Mouse (Mus musculus): ENCODE data around the gene Tmcc3. TPM values are rescaled to one million over a fixed set of nuclear protein-coding genes. Genes with fewer than 3 reads are reported as not detected.

Tmcc3 gene
- polyA plus RNA-seq, 1 experiment from 2014 or later: 14.9 TPM

DNA sequence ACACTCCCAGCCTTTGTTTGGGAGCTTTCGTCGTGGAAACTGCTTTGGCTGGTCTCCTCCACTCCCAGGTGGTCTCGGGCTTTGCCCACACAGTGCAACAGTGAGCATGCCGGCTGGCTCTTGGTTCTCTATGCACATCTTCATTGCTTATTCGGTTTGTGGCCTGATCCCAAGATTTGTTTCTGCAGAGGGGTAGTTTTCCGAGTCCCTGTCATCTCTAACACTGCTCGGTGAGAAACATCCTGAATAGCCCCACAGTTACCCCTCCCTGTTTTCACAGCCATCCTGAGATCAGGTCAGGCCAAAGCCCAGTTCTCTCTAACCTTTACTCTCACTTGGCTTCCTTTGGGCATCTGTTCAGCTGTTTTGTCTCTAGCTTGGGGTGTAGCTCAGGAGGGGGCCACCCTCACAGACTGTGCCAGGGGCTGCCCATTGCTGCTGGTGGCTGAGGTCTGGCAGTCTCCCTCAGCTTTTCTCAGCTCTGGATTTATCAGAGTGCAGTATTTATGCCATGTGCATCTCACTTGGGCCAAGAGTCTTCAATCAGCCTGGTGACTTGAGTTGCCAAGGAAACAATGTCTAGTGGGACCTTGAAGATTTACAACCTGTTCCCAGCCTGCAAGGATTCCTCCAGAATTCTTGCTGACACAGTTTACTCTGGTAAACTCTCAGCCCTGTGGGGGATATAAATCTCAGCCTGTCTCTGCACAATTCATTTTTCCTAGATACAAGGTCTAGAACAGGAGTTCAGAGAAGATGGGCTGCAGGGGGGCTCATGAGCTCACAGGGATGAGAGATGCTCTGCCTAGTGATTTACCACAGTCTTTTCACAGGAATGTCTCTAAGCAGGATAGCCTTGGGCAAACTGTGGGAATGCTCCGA, 102.3 kb downstream of the Tmcc3 start:
- Histone ChIP-seq H3K4me1 (ENCODE audit: control insufficient read depth, insufficient read depth, low read depth, low read length) (peaks cover 31% of the 10 kb centered on the region), H3K4me3 (ENCODE audit: low read length) (no peak overlapping the region), H3K4me2 (ENCODE audit: low read length) (no peak overlapping the region), H3K9me3 (ENCODE audit: control insufficient read depth, low read length) (no peaks in the 10 kb centered on the region), H3K9ac (ENCODE audit: low read depth, low read length) (no peak overlapping the region), H3K27ac (ENCODE audit: low read depth, low read length) (peak overlapping the region; percentile 76), H3K36me3 (ENCODE audit: control insufficient read depth, insufficient read depth, low read length) (no peaks in the 10 kb centered on the region), H3K27me3 (replicated peaks; ENCODE audit: control insufficient read depth, insufficient read depth, low read length) (no peaks in the 10 kb centered on the region)
- peak; percentile 94 for ATAC-seq
- 17% methylated on average over 8 of the region's 8 CpGs for WGBS

GRCm38 (mm10) chr10:94415950-94416844, 104.4 kb downstream of the Tmcc3 start:
- 27% methylated on average over 22 of the region's 22 CpGs for WGBS
- 0 out of 2 replicates have a peak, but pooled peaks have one; percentile 14 for ATAC-seq
- no peak overlapping the region for H3K4me3 ChIP-seq (ENCODE audit: low read length)
- H3K27me3 ChIP-seq (replicated peaks; ENCODE audit: control insufficient read depth, insufficient read depth, low read length): no peaks in the 10 kb centered on the region
- no peaks in the 10 kb centered on the region for H3K9me3 ChIP-seq (ENCODE audit: control insufficient read depth, low read length)
- peak overlapping the region; percentile 41; the same call in 1 of the 2 replicates for H3K27ac ChIP-seq (ENCODE audit: low read depth, low read length)
- no peaks in the 10 kb centered on the region for H3K36me3 ChIP-seq (ENCODE audit: control insufficient read depth, insufficient read depth, low read length)
- peak overlapping the region; percentile 13; the same call in 1 of the 2 replicates for H3K4me2 ChIP-seq (ENCODE audit: low read length)
- H3K4me1 ChIP-seq (ENCODE audit: control insufficient read depth, insufficient read depth, low read depth, low read length): peaks cover 29% of the 10 kb centered on the region
- no peak overlapping the region for H3K9ac ChIP-seq (ENCODE audit: low read depth, low read length)

DNA sequence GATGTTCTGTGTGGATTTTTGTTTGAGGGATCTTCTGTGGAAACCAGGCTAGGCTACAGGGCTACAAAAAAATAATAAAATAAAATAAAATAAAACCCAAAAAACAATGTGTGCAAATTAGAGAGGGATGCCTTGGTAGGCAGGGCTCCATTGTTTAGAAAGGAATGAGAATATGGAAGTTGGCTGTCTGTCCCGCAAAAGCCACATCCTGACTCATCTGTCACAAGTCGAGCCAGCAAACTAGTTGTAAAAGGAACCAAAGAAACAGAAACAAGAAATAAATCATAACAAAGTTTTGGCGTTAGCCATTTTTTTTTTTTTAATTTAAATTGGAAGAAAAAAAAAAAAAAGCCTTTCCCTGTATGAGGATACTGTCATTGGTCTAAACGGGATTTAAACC, 105.9 kb downstream of the Tmcc3 start:
- 92% methylated on average over 4 of the region's 4 CpGs for WGBS
- H3K36me3 ChIP-seq (ENCODE audit: control insufficient read depth, insufficient read depth, low read length): no peaks in the 10 kb centered on the region

GRCm38 (mm10) chr10:94426000-94426920, 114.5 kb downstream of the Tmcc3 start:
- H3K9me3 ChIP-seq (ENCODE audit: control insufficient read depth, low read length): no peaks in the 10 kb centered on the region
- H3K4me3 ChIP-seq (ENCODE audit: low read length): no peak overlapping the region
- H3K27me3 ChIP-seq (replicated peaks; ENCODE audit: control insufficient read depth, insufficient read depth, low read length): no peaks in the 10 kb centered on the region
- H3K36me3 ChIP-seq (ENCODE audit: control insufficient read depth, insufficient read depth, low read length): no peaks in the 10 kb centered on the region
- H3K9ac ChIP-seq (ENCODE audit: low read depth, low read length): no peak overlapping the region
- no peak overlapping the region for H3K4me2 ChIP-seq (ENCODE audit: low read length)
- WGBS: 46% methylated on average over 12 of the region's 12 CpGs
- H3K27ac ChIP-seq (ENCODE audit: low read depth, low read length): no peak overlapping the region
- no peaks in the 10 kb centered on the region; the same call in 1 of the 2 replicates for H3K4me1 ChIP-seq (ENCODE audit: control insufficient read depth, insufficient read depth, low read depth, low read length)
- peak; percentile 95 for ATAC-seq

More for the DNA sequence above, 105.9 kb downstream of the Tmcc3 start:
- H3K4me3 ChIP-seq (ENCODE audit: low read length): no peak overlapping the region
- no peaks in the 10 kb centered on the region for H3K9me3 ChIP-seq (ENCODE audit: control insufficient read depth, low read length)
- H3K27ac ChIP-seq (ENCODE audit: low read depth, low read length): no peak overlapping the region
- no peak overlapping the region for H3K4me2 ChIP-seq (ENCODE audit: low read length)
- H3K4me1 ChIP-seq (ENCODE audit: control insufficient read depth, insufficient read depth, low read depth, low read length): peaks cover 29% of the 10 kb centered on the region
- ATAC-seq: no peak
- H3K9ac ChIP-seq (ENCODE audit: low read depth, low read length): no peak overlapping the region
- no peaks in the 10 kb centered on the region for H3K27me3 ChIP-seq (replicated peaks; ENCODE audit: control insufficient read depth, insufficient read depth, low read length)

- Histone ChIP-seq H3K9ac (ENCODE audit: low read depth, low read length) (no peak overlapping the region), H3K36me3 (ENCODE audit: control insufficient read depth, insufficient read depth, low read length) (no peaks in the 10 kb centered on the region), H3K4me2 (ENCODE audit: low read length) (no peak overlapping the region), H3K27me3 (replicated peaks; ENCODE audit: control insufficient read depth, insufficient read depth, low read length) (no peaks in the 10 kb centered on the region), H3K4me3 (ENCODE audit: low read length) (no peak overlapping the region), H3K9me3 (ENCODE audit: control insufficient read depth, low read length) (no peaks in the 10 kb centered on the region), H3K27ac (ENCODE audit: low read depth, low read length) (no peak overlapping the region), H3K4me1 (ENCODE audit: control insufficient read depth, insufficient read depth, low read depth, low read length) (no peaks in the 10 kb centered on the region; the same call in 1 of the 2 replicates)
- 71% methylated on average over 15 of the region's 15 CpGs for WGBS
- no peak for ATAC-seq
Measured at GRCm38 (mm10) chr10:94426921-94427270, 115.1 kb downstream of the Tmcc3 start.

- Histone ChIP-seq H3K9me3 (ENCODE audit: control insufficient read depth, low read length) (no peaks in the 10 kb centered on the region), H3K27ac (ENCODE audit: low read depth, low read length) (no peak overlapping the region), H3K4me1 (ENCODE audit: control insufficient read depth, insufficient read depth, low read depth, low read length) (no peaks in the 10 kb centered on the region; the same call in 1 of the 2 replicates), H3K4me3 (ENCODE audit: low read length) (no peak overlapping the region), H3K27me3 (replicated peaks; ENCODE audit: control insufficient read depth, insufficient read depth, low read length) (no peaks in the 10 kb centered on the region), H3K36me3 (ENCODE audit: control insufficient read depth, insufficient read depth, low read length) (no peaks in the 10 kb centered on the region), H3K4me2 (ENCODE audit: low read length) (no peak overlapping the region), H3K9ac (ENCODE audit: low read depth, low read length) (no peak overlapping the region)
- WGBS: 66% methylated on average over 12 of the region's 12 CpGs
- no peak for ATAC-seq
Measured at GRCm38 (mm10) chr10:94428186-94428942, 116.6 kb downstream of the Tmcc3 start.

GRCm38 (mm10) chr10:94430566-94430965, 118.8 kb downstream of the Tmcc3 start:
- H3K27ac ChIP-seq (ENCODE audit: low read depth, low read length): no peak overlapping the region
- WGBS: 78% methylated on average over 6 of the region's 6 CpGs

GRCm38 (mm10) chr10:94432933-94433332, 121.2 kb downstream of the Tmcc3 start:
- Histone ChIP-seq H3K27me3 (replicated peaks; ENCODE audit: control insufficient read depth, insufficient read depth, low read length) (no peaks in the 10 kb centered on the region), H3K9me3 (ENCODE audit: control insufficient read depth, low read length) (no peaks in the 10 kb centered on the region), H3K4me3 (ENCODE audit: low read length) (no peak overlapping the region), H3K9ac (ENCODE audit: low read depth, low read length) (no peak overlapping the region), H3K36me3 (ENCODE audit: control insufficient read depth, insufficient read depth, low read length) (no peaks in the 10 kb centered on the region), H3K4me1 (ENCODE audit: control insufficient read depth, insufficient read depth, low read depth, low read length) (no peaks in the 10 kb centered on the region; the same call in none of the 2 replicates), H3K27ac (ENCODE audit: low read depth, low read length) (no peak overlapping the region), H3K4me2 (ENCODE audit: low read length) (no peak overlapping the region)
- ATAC-seq: no peak
- 71% methylated on average over 5 of the region's 5 CpGs for WGBS

More at GRCm38 (mm10) chr10:94430566-94430965, 118.8 kb downstream of the Tmcc3 start:
- no peak overlapping the region for H3K9ac ChIP-seq (ENCODE audit: low read depth, low read length)
- no peaks in the 10 kb centered on the region for H3K9me3 ChIP-seq (ENCODE audit: control insufficient read depth, low read length)
- H3K36me3 ChIP-seq (ENCODE audit: control insufficient read depth, insufficient read depth, low read length): no peaks in the 10 kb centered on the region
- no peak overlapping the region for H3K4me3 ChIP-seq (ENCODE audit: low read length)
- no peak overlapping the region for H3K4me2 ChIP-seq (ENCODE audit: low read length)
- no peak for ATAC-seq
- no peaks in the 10 kb centered on the region for H3K27me3 ChIP-seq (replicated peaks; ENCODE audit: control insufficient read depth, insufficient read depth, low read length)
- H3K4me1 ChIP-seq (ENCODE audit: control insufficient read depth, insufficient read depth, low read depth, low read length): no peaks in the 10 kb centered on the region; the same call in none of the 2 replicates
